Mouse (Mus musculus) adrenal gland, postnatal 36 days (tissue): ENCODE results near the gene Nudt16l1. TPM values are rescaled to one million over a fixed set of nuclear protein-coding genes. Genes with fewer than 3 reads are reported as not detected.

Source experiments
- DNase-seq, 2 experiments: peaks; one replicate each; pipeline ENCODE4 v3.0.0; 2021; ENCODE audit warnings: mixed read lengths in 1 of 2
- total RNA-seq, 2 experiments: library from RNA; stranded (reverse); gene quantifications; 2 replicates each; pipeline ENCODE4 v1.2.3; 2021

Gene Nudt16l1
- total RNA-seq, 2 experiments from 2014 or later = 54.6 to 74.1 TPM

DNA sequence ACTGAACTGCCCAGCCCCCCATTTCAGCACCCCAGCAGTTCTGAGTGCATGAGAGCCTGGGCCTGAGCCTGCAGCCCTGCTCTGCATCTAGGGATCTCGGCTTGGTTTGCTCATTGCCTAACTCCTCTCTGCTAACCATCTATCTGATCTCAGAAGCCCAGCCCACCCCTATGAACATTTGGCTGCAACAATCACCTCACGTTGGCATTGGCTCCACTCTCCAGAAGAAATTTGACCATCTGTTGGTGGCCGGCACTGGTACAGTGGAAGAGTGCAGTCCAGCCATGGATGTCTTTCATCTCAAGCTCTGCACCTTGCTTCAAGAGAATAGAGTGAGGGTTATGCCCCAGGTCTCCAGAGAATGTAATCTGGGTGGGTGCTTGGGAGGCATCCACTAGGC, 18.9 kb downstream of the Nudt16l1 start:
- DNase-seq = no peak

DNA sequence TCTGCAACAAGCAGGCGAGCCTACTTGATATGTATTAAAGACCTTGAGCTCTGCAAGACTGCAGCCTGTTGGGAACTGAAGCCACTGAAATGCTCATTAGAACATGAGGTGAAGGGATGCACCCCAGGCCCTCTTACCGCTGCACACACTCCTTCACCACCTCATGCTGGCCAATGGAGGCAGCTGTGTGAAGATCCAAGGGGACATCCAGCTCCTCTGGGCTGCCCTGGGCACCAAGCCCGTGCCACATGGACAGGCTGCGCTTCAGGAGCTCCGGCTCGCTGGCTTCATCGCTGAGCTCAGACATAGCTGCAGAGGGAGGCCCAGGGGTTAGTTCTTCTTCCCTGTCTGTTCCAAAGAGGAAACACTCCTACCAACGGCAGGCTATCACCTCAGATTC, 21.7 kb downstream of the Nudt16l1 start:
- peak in 1 of 2 experiments; percentile 41 for DNase-seq

DNA sequence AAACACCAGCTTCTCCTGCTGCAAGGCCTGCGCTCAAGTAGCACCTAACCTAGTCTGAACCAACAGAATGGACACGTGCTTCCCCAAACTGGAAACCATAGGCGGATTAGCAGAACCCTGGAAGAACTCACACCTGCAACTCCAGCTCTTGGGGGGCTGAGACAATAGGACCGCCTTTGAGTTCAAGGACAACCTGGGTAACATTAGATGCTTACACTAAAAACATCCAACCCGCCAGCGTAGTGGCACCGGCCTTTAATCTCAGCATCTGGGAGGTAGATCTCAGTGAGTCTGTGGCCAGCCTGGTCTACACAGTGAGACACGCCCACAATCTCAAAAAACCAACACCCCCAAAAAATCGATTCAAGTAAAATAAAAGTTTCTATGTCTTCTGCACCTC, 24.8 kb downstream of the Nudt16l1 start:
- DNase-seq = no peak

DNA sequence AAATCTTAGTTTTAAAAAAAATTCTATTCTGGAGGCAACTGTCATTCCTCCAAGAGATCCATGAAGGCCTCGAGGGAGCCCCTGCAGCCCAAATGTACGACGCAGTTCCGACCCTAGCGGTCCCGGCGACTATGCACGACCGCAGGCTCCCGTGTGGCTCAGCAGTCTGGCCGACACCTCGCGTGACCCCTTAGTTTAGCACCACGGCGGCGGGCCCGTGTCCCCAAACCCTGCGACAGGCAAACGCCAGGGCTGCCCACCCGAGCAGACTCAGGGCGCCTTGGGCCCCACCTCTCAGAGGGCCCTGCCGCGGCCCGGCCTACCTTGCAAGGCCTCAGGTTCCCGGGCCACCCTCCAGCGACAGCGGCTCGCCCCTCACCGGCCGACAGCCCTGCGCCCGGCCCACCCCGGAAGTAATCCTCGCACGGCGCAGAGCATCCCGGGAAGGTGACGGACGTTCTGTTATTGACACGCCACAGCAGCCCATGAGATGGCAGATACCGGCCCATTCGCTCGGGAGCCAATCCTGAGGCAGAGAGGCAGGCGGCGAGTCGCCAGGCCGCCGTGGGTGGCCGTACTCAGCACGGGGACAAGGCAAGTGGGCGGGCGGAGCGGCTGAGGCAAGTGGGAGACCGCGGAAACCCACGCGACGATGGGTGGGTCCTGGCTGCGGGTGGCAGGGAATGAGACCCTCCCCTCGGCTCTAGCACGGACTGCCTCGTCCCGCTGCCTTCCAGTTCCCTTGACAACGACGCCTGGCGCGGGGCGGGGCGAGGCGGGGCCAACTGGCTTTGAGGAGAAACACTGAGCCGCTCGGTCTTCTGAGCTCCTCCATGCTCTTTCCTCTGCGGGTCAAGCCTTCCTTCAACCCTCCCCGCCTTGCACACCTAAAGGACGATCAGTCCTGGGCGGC, 25.5 kb downstream of the Nudt16l1 start, which contains the start of gene Anks3:
Gene Anks3, minus strand, starts transcription at position 409 of the 913 bp plus-strand sequence.
- peak; percentile 99 for DNase-seq

DNA sequence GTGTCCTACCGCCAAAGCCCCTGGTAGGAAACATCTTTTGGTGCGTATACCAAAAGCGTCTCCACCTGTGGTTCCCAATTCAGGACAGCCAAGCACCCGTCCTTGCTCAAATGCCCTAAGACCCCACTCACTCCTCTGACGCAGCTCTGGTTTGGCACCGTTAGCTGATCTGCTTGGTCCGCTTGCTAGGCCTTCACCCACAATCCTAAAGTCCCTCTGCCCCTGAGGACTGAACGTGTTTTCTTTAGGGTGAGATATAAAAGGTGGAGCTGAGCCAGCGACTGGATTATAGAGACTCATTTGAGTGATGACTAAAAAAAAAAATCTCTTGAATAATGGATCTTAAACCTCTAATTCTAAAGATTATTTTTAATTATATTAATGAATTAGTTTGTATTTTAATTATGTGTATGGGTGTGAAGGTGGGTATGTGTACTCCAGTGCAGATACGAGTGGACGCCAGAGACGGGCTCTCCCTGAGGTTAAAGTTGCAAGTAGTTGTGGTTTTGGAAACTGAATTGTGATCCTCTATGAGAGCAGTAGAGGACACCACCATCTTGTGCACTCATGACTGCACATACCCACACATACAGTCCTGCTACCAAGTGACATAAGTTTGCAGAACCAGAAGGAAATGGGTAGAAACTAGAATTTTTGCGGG, 26.3 kb downstream of the Nudt16l1 start:
- no peak for DNase-seq

DNA sequence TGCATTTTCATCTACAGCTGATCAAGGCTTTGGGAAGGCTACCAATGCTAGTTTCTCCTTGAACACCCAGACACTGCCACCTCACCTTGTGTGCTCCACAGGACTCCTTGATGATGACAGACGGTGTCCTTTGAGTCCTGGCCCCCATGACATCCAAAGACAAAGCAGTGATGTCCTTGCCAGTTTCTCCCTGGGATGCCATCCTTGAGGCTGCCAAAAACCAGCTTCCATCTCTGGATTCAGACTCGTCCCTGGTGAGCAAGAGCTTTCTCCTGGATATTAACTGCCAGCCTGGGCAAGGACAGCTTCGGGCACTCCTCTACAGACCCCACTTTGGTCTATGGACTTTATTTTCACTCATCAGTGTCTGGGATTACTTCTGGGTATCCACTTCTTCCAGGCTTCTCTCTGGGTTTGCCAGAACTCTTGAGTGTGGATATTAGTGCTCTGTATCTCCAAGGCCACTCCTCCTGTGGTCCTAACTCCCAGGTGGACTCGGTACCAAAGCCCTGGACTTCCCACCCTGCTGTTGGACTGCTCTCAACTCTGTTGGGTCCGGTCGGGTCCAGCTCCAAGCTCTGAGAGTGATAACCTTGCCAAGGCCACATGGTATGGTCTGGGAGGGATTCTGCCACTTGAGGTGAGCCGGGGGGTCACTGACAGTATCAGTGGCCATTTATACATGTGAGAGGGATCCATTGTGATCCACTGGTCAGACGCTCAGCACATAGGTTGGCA, 27.0 kb downstream of the Nudt16l1 start:
- no peak for DNase-seq

DNA sequence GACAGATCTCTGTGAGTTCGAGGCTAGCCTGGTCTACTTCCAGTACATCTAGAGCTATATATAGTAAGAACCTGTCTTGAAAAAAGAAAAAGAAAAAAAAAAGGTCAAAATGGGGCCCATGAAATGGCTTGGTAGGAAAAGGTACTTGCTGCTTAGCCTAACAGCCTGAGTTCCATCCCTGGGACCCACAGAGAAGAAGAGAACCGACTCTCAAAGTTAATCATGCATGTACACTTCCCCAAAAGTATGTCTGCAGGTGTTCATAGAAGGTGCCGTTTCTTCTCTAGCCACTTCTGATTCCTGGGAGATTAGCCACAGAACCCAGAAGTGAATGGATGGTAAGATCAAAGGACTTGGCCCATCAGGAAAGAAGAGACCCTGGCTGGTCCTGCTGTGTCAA, 29.9 kb downstream of the Nudt16l1 start:
- no peak for DNase-seq

DNA sequence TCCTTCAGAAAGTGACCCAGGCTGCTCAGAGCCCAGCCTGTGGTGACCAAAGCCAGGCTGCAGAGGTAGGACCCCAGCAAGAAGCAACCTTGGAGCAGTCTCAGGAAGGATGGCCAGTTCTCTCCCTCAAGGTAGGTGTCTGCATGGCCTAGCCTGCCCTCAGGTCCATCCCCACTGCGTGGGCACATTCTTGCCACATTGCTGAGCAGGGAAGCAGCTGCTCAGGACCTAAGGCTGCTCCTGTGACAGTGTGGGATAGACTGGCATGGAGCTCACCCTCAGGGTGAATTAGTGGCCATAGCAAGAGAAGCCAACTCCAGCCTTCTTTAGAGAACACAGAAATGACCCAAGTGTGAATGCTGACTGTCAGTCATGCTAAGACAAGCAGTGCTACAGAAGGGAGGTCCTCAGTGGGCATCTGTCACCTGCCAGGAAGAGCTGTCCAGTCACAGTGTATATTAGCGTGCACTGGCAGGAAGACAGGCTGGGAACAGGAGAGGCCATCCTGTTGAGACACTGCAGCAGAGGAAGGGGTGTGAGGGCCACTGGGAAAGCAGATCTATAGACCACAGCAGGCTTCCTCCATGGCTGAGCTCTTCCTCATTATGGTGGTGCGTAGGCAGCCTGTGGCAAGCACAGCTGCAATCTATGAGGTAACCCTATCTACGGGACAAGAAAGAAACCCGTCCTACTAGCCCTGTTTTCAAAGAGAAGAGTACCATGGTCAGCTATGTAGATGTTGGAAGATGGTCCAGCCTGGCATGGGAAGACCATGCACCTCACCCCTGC, 30.7 kb downstream of the Nudt16l1 start:
- DNase-seq = no peak

DNA sequence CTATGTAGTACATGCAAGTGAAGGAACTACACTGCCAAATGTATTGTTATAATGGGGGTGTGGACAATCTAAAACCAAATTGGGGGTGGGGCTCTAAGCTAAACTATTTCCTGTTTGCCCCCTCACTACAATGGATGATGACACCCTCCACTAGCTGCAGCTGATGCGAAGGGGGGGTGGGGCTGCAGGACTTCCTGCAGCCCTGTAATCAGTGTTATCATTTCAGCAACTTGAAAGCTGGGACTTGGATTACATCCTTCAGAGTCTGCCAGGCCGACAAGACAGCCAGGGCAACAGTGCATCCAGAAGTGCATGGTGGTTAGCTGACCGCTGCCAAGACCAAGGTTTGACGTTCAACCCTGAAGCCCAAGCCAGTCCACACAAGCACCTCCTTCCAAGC, 33.1 kb downstream of the Nudt16l1 start:
- DNase-seq = peak in 1 of 2 experiments; percentile 34

DNA sequence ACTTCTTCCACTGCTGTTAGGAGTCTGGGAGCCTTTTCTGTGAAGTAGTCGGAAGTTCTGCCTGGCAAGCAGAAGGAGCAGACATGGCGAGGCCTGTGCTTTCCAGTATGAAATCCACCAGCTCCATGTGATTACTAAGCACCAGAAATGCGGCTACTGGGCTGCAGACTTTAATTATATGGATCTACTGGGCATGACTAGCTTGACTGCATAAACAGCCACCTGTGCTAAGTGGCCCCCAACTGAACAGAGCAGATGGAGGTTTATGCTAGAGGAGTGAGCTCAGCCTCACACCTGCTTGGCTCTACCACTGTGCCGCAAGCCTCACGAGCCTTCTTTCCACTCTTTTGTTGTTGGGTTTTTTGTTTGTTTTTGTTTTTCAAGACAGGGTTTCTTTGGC, 36.0 kb downstream of the Nudt16l1 start:
- no peak for DNase-seq

DNA sequence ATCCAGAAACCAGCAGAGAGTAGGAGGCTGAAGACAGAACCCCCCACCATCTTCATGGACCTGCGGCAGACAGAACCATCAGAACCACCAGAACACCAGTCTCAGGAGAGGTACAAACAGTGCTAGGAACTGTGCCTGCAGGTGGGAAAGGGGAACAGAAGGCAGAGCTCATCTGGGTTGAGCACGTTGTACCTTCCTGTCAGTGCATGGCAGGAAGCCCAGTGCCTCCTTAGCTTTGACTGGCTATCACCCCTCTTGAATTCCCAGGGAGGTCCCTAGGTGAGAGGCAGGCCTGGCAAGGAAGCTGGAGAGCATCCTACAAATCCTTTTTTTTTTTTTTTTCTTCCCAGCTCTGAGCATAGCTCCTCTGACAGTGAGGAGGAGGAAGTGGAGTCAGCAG, 37.6 kb downstream of the Nudt16l1 start:
- no peak for DNase-seq

DNA sequence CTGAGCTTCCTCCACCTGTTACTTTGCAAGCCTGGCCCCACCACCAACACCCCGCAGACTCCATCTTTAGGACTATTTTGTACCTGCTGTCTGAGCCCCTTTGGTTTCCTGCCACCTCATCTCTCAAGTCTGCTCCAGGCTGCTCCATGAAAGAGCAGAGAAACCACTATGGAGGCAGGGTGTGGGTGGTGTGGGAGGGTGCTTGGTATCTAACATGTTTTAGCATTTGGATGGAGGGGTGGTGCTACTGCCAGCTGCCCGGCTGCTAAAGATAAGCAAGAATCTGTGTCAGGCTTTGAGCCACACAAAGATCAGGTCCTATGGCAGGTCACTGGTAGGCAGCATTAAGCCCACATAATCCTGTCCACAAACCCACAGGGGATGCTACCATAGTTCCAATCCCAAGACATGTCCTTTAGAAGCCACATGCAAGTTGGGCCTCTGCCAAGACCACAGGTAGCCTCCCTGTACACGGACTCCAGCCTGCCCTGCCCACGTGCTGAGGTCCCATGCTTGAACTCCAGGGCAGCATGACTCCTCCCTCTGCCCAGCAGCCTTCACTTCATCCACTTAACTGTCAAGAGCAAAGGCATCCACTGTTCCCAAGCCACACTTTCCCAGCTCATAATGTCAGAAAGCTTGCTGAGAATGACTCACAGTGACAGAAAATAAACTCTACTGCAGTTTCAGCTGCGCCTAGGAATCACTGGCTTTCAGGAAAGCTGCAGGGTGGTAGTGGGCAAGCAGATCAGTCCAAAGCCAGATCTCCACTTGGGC, 39.9 kb downstream of the Nudt16l1 start:
- no peak for DNase-seq

DNA sequence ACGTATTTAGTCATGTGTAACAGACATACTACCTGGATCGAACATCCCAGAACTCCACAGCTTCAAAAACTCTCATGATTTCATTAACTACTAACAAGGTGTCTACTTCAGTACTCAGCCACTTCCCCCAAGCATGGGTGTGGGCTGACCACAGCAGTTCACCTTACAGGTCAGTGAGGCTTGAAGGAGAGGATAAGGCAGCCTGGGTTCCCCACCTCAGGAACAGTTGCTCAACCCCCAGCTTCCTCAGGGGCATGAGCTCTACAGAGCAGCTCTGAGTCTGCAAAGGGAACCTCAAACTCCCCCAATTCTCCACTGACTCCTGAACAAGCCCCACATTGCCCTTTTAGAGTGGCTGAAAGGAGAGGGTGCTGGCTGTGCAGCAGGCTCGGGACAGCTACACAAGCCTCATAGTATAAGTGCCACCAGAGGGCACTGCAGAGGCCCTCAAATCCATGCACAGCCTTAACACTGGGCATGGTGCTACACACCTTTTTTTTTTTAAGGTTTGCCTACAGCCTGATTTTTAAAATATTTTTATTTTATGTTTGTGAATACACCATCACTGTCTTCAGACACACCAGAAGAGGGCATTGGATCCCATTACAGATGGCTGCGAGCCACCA, 41.3 kb downstream of the Nudt16l1 start:
- DNase-seq = peak in 1 of 2 experiments; percentile 54

DNA sequence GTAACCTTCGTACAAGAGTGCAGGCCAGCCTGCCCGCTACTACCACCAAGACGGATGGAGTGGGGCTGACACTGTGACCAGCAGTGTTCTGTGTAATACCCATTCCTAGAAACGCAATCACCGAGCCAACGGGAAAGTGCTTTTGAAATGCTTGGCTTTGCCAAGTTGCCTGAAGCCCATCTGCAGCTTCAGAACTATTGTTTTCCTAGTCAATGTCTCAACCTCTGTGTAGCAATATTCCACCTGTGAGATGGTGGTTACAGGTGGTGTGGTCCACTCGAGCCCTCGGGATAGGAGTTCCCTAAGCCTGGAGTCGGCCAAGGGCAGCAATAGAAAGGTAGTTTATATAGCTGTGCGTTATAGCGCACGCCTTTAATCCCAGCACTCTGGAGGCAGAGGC, 46.2 kb downstream of the Nudt16l1 start:
- no peak for DNase-seq

Other genes starting within 250 kb of the Nudt16l1 start
- gene Nmral1, start 219.4 kb upstream of the Nudt16l1 start, total RNA-seq = 1 to 10 TPM; 3.9 to 4.0 TPM
- gene Hmox2, start 212.4 kb upstream of the Nudt16l1 start, total RNA-seq = 100 to 1,000 TPM in 1 of 2 experiments, 10 to 100 TPM in 1; 57.3 to 106 TPM
- 100 to 1,000 TPM in 1 of 2 experiments, 10 to 100 TPM in 1; 99.9 to 114 TPM for gene Cdip1, start 148.5 kb upstream of the Nudt16l1 start, total RNA-seq
- not detected for gene 4930562C15Rik, start 103.3 kb upstream of the Nudt16l1 start, total RNA-seq
- gene Ubald1, start 58.4 kb upstream of the Nudt16l1 start, total RNA-seq = 10 to 100 TPM; 29.2 to 36.1 TPM
- gene Mgrn1, start 52.5 kb upstream of the Nudt16l1 start, total RNA-seq = 10 to 100 TPM; 72.9 to 79.3 TPM
- gene Anks3, start 25.4 kb downstream of the Nudt16l1 start, total RNA-seq = 10 to 100 TPM; 31.2 to 42.2 TPM
- not detected for gene Sept12, start 59.1 kb downstream of the Nudt16l1 start, total RNA-seq
- gene Smim22, start 68.5 kb downstream of the Nudt16l1 start, total RNA-seq = not detected
- gene Rogdi, start 74.8 kb downstream of the Nudt16l1 start, total RNA-seq = 10 to 100 TPM; 21.2 to 21.6 TPM
- gene Glyr1, start 111.1 kb downstream of the Nudt16l1 start, total RNA-seq = 10 to 100 TPM; 94.6 to 95.6 TPM
- 10 to 100 TPM; 35.2 to 38.5 TPM for gene Ubn1, start 111.3 kb downstream of the Nudt16l1 start, total RNA-seq
- gene Ppl, start 193.7 kb downstream of the Nudt16l1 start, total RNA-seq = 1 to 10 TPM; 2.0 to 4.7 TPM
- gene Sec14l5, start 208.3 kb downstream of the Nudt16l1 start, total RNA-seq = under 1 TPM in 1 of 2 experiments, not detected in 1; 0.13 TPM